Mouse (Mus musculus) midbrain, postnatal 0 days (tissue): ENCODE measurements around the gene Bad. TPM values are rescaled to one million over a fixed set of nuclear protein-coding genes. Genes with fewer than 3 reads are reported as not detected.
A peak's percentile ranks its signal among the peaks of the same experiment; 100 is the strongest.

Source experiments
- ATAC-seq: fragments of 200-750 bp; cut with Nextera tagmentation; 2 replicates; pipeline ENCODE4 v1.8.0; 2017; ENCODE audit warnings: moderate number of reproducible peaks, mild to moderate bottlenecking, moderate TSS enrichment, moderate library complexity; ENCODE audit not compliant: low FRiP score
- DNase-seq: peaks from one replicate; pipeline ENCODE4 v3.0.0-alpha.2; 2015; ENCODE audit warnings: low spot score
- H3K27ac ChIP-seq: fragments of 300-500 bp; sonication (generic); 2 replicates; pipeline ENCODE4 v1.5.1; 2014; ENCODE audit warnings: low read depth, mild to moderate bottlenecking, low read length, mixed read lengths
- H3K27me3 ChIP-seq: fragments of 300-500 bp; sonication (generic); 2 replicates; pipeline ENCODE4 v1.6.1; 2014; ENCODE audit warnings: low read length, control low read depth, mixed read lengths; ENCODE audit not compliant: insufficient read depth
- H3K36me3 ChIP-seq: fragments of 300-500 bp; sonication (generic); 2 replicates; pipeline ENCODE4 v1.6.1; 2014; ENCODE audit warnings: low read length, control low read depth, mixed read lengths; ENCODE audit not compliant: insufficient read depth
- H3K4me1 ChIP-seq: fragments of 300-500 bp; sonication (generic); 2 replicates; pipeline ENCODE4 v1.6.1; 2014; ENCODE audit warnings: mild to moderate bottlenecking, control low read depth, antibody characterized with exemption, low read length, mixed read lengths; ENCODE audit not compliant: insufficient read depth
- H3K4me2 ChIP-seq: fragments of 300-500 bp; sonication (generic); 2 replicates; pipeline ENCODE4 v1.6.1; 2014; ENCODE audit warnings: low read depth, mild to moderate bottlenecking, low read length, mixed read lengths; ENCODE audit not compliant: poor library complexity, severe bottlenecking
- H3K4me3 ChIP-seq: fragments of 300-500 bp; sonication (generic); 2 replicates; pipeline ENCODE4 v1.5.1; 2014; ENCODE audit warnings: low read depth, mild to moderate bottlenecking, low read length, moderate library complexity
- H3K9ac ChIP-seq: fragments of 300-500 bp; sonication (generic); replicated peaks from 2 replicates; pipeline ENCODE4 v1.6.1; 2014; ENCODE audit warnings: mild to moderate bottlenecking, low read length, moderate library complexity, mixed read lengths; ENCODE audit not compliant: poor library complexity, severe bottlenecking
- H3K9me3 ChIP-seq: fragments of 300-500 bp; sonication (generic); 2 replicates; pipeline ENCODE4 v1.6.1; 2016; ENCODE audit warnings: low read length, control low read depth
- CTCF ChIP-seq: IDR thresholded peaks from 2 replicates; pipeline ENCODE4 v1.5.1; 2016; ENCODE audit warnings: antibody characterized with exemption, mild to moderate bottlenecking
- whole genome bisulfite sequencing: fragments of 180-500 bp; shearing (Covaris S2); extraction: QIAGEN DNeasy Blood & Tissue Kit; methylation state at CpG from one replicate; pipeline ENCODE4 v1.1.7; 2014; 5-methylcytosine and 5-hydroxymethylcytosine counted together
- polyA plus RNA-seq: library from polyadenylated mRNA; unstranded; fragments of >200 nt; fragmentation: Nextera tagmentation; extraction: Ambion mirVana; gene quantifications from 2 replicates; pipeline ENCODE4 v1.2.1, GENCODE M21; 2015
- total RNA-seq: library from RNA; depleted of rRNA; stranded (reverse); fragments of >200 nt; gene quantifications from 2 replicates; pipeline ENCODE4 v1.2.3, GENCODE M21; 2014

Bad gene
- total and polyA plus RNA-seq, 2 experiments from 2014 or later = 50.3 to 91.6 TPM

GRCm38 (mm10) chr19:6936299-6936698 lies 5.4 kb upstream of the Bad start:
- H3K4me3 ChIP-seq = no peak overlapping the region
- H3K9me3 ChIP-seq = no peaks in the 10 kb centered on the region
- WGBS = 19% methylated on average over 3 of the region's 3 CpGs
- H3K27ac ChIP-seq = no peak overlapping the region
- no peak for DNase-seq
- H3K9ac ChIP-seq = no peak overlapping the region
- H3K36me3 ChIP-seq = peaks cover 8% of the 10 kb centered on the region
- TF ChIP-seq CTCF = peak; percentile 53
- ATAC-seq = no peak
- peaks cover 25% of the 10 kb centered on the region for H3K4me1 ChIP-seq
- peaks cover 32% of the 10 kb centered on the region for H3K27me3 ChIP-seq
- no peak overlapping the region for H3K4me2 ChIP-seq

- H3K27ac ChIP-seq = no peak overlapping the region
- peaks cover 18% of the 10 kb centered on the region for H3K27me3 ChIP-seq
- H3K36me3 ChIP-seq = peaks cover 8% of the 10 kb centered on the region
- no peak overlapping the region for H3K9ac ChIP-seq
- DNase-seq = no peak
- WGBS = 76% methylated on average over 16 of the region's 16 CpGs
- TF ChIP-seq CTCF = no peak
- no peaks in the 10 kb centered on the region for H3K9me3 ChIP-seq
- no peak overlapping the region for H3K4me3 ChIP-seq
- ATAC-seq = no peak
- H3K4me2 ChIP-seq = no peak overlapping the region
- H3K4me1 ChIP-seq = peaks cover 25% of the 10 kb centered on the region
Measured at GRCm38 (mm10) chr19:6937541-6938465, 3.9 kb upstream of the Bad start.

DNA sequence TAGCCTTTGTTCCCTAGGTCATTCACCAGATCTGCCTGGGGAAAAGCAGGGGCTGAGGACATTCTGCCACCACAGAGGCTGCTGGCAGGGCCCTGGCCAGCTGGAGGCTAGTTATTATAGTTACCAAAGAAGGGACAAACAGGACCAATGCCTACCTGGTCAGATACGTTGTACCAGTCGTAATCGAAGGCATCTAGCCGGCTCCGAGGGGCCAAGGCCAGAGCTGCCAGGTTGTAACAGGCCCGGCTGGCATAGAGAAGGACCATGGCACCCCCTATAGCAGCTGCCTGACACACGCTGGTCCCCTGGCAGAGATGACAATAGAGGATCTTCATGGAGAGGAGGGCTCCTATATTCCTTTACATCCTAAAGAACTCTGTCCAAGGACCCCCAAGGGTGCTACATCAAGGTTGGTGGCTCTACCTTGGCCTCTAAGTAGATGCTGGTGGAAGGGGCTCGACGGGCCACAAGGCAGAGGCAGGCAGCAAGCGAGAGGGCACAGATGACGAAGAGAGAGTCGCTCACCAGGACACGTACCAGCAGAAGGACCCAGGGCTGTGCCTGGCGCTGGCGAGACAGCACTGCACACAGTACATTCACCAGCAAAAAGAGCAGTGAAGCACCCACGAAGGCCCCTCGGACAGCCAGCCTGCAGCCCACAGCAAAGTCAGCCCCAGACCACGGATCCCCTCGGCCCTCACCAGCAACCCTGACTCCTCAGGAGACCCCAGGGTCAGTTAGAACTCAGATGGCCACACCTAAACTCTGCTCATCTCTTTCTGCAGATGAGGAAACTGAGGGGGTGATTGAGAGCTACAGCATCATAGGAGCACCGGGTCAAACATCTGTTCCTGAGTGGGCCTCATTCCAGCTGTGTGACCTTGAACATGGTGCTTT lies 2.3 kb upstream of the Bad start:
- DNase-seq = no peak
- H3K9ac ChIP-seq = peak overlapping the region; percentile 89; the same call in 1 of the 2 replicates
- peaks cover 8% of the 10 kb centered on the region for H3K36me3 ChIP-seq
- H3K27ac ChIP-seq = no peak overlapping the region
- WGBS = 84% methylated on average over 20 of the region's 20 CpGs
- H3K4me3 ChIP-seq = no peak overlapping the region
- peak overlapping the region; percentile 100 for H3K4me2 ChIP-seq
- H3K9me3 ChIP-seq = no peaks in the 10 kb centered on the region
- peaks cover 10% of the 10 kb centered on the region; the same call in 1 of the 2 replicates for H3K27me3 ChIP-seq
- peaks cover 19% of the 10 kb centered on the region for H3K4me1 ChIP-seq
- TF ChIP-seq CTCF = no peak
- no peak for ATAC-seq

GRCm38 (mm10) chr19:6940396-6941351 lies 987 bp upstream of the Bad start:
- Histone ChIP-seq H3K36me3 (peaks cover 8% of the 10 kb centered on the region), H3K9me3 (no peaks in the 10 kb centered on the region), H3K4me1 (peaks cover 19% of the 10 kb centered on the region), H3K9ac (peak overlapping the region; percentile 89), H3K4me2 (peak overlapping the region; percentile 100), H3K4me3 (peak overlapping the region; percentile 92), H3K27ac (peak overlapping the region; percentile 95), H3K27me3 (peaks cover 3% of the 10 kb centered on the region; the same call in 1 of the 2 replicates)
- DNase-seq (no peak), ATAC-seq (peak; percentile 12; the same call in 1 of the 2 replicates)
- TF ChIP-seq CTCF = no peak
- 27% methylated on average over 20 of the region's 29 CpGs for WGBS

GRCm38 (mm10) chr19:6942249-6942691 lies 609 bp downstream of the Bad start, which contains the start of gene Gpr137:
TSS of gene Gpr137 (minus strand) at chr19:6942480.
- under 1% methylated on average over 27 of the region's 27 CpGs for WGBS
- peak within 1 kb of the TSS; percentile 89 for H3K9ac ChIP-seq
- peak within 1 kb of the TSS; percentile 95 for H3K27ac ChIP-seq
- H3K36me3 ChIP-seq = peaks cover 8% of the 10 kb centered on the region
- peak within 1 kb of the TSS; percentile 100 for H3K4me2 ChIP-seq
- TF ChIP-seq CTCF = no peak
- peak within 1 kb of the TSS; percentile 92 for H3K4me3 ChIP-seq
- DNase-seq (peak; percentile 93), ATAC-seq (peak; percentile 82)
- no peaks in the 10 kb centered on the region for H3K9me3 ChIP-seq
- peaks cover 19% of the 10 kb centered on the region for H3K4me1 ChIP-seq
- no peaks in the 10 kb centered on the region for H3K27me3 ChIP-seq
